Mouse (Mus musculus): ENCODE measurements at regions not wholly inside any gene's neighbourhood (a gene's known extent, or its start where the extent isn't known, plus 50 kb on each side); places are given as distances from the start of the nearest gene placed in this dataset.
A peak's percentile ranks its signal among the peaks of the same experiment; 100 is the strongest.

DNA sequence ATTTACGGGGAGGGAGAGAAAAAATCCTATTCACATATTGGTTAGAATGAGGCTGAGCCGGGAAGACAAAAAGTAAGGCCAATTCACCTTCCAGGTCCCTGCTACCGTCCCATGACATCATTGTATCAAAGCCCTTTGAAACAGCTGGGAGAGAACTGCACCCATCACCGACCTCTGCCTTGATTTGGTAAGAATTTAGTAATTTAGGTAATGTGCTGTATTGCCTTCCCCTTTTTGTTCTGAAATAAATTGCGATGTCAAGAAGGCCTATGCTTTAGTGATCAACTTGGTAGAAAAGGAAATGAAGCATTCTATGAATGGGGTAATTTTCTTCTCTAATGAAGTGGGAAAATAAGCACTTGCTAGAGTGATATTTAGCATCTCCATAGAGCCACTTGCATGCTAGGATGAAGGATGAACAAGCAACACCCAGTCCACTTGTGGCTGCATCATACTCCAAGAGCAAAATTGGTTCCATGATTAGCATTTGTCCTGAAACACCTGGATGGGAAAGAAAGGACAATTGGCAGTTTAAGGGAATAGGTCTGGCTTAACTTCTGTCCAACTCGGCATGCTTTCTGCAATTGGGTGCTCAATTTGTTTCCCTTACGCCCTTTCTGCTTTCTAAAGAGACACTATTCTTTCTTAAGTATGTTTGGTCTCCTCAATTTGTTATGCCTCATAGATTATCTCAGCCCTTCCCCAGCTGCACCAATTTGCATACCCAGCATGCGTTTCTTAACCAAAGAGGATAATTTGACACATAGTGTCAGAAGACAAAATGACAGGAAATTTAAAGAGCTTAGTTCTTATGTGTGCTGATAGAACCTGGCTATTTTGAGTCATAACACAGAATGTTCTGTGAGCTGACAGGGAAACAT lies 114.2 kb upstream of the Kitl start:
- no peak for DNase-seq

GRCm38 (mm10) chr10:99893999-99894398 lies 121.4 kb upstream of the Kitl start:
- DNase-seq: no peak

GRCm38 (mm10) chr10:99891899-99892298 lies 123.5 kb upstream of the Kitl start:
- no peak for DNase-seq

GRCm38 (mm10) chr10:99881901-99882300 lies 122.4 kb upstream of the Csl start:
- DNase-seq: no peak

DNA sequence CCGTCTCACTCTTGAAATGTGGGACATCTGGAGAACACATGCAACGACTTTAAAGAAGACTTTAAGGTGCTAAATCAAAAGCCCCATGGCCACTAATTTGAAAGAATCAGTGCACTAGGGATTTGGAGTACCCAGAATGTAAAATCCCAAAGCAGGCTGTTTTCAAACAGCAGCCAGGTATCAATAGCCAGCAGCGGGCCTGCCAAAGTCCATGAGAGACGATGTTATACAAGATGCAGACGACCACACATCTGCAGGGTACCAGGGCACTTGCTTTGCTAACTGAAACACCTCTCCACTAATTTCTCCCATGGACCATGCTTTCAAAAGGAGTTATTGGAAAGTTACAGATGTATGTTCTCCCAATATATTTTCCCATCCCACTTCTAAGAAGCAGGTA lies 119.9 kb upstream of the Csl start:
- no peak for DNase-seq

GRCm38 (mm10) chr10:99864711-99865110 lies 105.3 kb upstream of the Csl start:
- DNase-seq: no peak

- DNase-seq: no peak
Observed at GRCm38 (mm10) chr10:99860322-99861089, 101.0 kb upstream of the Csl start.

DNA sequence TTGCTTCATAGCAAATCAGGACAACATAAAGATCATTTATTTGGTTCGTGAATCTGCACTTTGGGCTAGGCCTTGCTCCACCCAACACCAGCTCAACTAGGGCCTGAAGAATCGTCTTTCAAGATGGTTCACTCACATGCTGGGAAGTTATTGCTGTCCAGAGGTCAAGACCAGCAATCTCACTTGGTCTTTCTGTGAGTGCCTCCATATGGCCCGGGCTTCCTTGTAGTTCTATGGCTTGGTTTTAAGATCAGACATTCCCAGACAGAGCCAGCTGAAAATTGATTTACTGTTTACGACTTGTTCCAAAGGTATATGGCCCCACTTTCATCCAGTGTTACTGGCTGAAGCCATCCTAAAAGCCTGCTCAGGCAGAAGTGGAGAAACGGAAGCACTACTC lies 84.7 kb upstream of the Csl start:
- no peak for DNase-seq

GRCm38 (mm10) chr10:99841167-99841843 lies 81.8 kb upstream of the Csl start:
- DNase-seq: no peak

- DNase-seq: peak; percentile 15
Observed at GRCm38 (mm10) chr10:99840179-99840876, 80.9 kb upstream of the Csl start.

GRCm38 (mm10) chr10:99836835-99837412 lies 77.5 kb upstream of the Csl start:
- DNase-seq: no peak

- DNase-seq: no peak
Observed at GRCm38 (mm10) chr10:99834905-99835633, 75.6 kb upstream of the Csl start.

- no peak for DNase-seq
Observed at GRCm38 (mm10) chr10:99829974-99830373, 70.5 kb upstream of the Csl start.

DNA sequence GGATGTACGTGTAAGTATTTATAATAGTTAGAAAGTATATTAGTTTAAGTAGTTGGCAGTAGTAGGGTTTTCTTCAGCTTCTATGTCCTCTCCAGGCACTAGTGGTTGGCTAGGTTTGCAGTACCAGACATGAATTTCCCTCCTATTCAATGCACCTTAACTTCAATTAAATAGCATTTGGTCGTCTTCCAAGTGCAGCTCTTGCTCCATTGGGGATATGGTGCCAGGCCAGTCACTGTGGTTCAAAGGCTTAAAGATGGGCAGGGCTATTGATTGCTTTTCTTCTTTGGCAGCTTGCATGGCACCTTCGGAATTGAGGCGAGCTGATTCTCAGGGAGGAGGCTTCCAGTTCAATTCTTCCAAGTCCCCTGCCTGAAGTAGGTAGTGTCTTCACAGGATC lies 68.0 kb upstream of the Csl start:
- no peak for DNase-seq

GRCm38 (mm10) chr10:99825881-99826280 lies 66.4 kb upstream of the Csl start:
- DNase-seq: no peak

- no peak for DNase-seq
Observed at GRCm38 (mm10) chr10:99812069-99812650, 52.7 kb upstream of the Csl start.

DNA sequence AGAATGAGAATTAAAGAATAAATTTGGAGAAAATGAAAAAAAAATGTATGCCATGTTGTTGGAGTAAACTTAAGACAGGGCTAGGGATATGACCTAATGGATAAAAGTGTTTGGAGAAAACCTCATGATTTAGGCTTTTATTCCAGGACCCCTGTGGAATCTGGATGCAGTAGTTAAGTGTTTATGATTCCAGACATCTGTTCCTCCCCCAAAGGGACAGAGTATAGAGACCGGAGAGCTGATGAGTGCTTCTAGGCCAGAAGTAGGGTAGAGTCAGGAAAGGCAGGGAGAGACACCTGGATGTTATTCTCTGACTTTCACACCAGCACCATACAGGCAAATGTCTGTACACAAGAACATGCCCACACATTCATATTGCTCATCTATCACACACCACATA lies 52.0 kb upstream of the Csl start:
- no peak for DNase-seq
